Mouse (Mus musculus) CH12.LX (cell line): Measurements from ENCODE around the gene Phc3. TPM values are rescaled to one million over a fixed set of nuclear protein-coding genes. Genes with fewer than 3 reads are reported as not detected.

Source experiments
- DNase-seq: peaks from one replicate; pipeline ENCODE4 v3.0.0-alpha.2; 2013; ENCODE audit errors: extremely low read depth
- H3K27ac ChIP-seq: 2 replicates; pipeline ENCODE4 v1.5.1; 2012; ENCODE audit warnings: low read depth, mild to moderate bottlenecking, control low read depth, moderate library complexity; ENCODE audit not compliant: insufficient read depth
- H3K27me3 ChIP-seq: replicated peaks from 2 replicates; pipeline ENCODE3; 2012; ENCODE audit warnings: inconsistent platforms
- H3K36me3 ChIP-seq, 2 experiments: replicated peaks in 1 of 2; 2 replicates each; pipeline versions ENCODE3 to v1.6.1; 2012; ENCODE audit warnings: inconsistent platforms in 1 of 2, low read length in 1 of 2, mild to moderate bottlenecking in 1 of 2, mixed read lengths in 1 of 2, moderate library complexity in 1 of 2; ENCODE audit not compliant: control insufficient read depth in 1 of 2, insufficient read depth in 1 of 2
- H3K4me1 ChIP-seq, 2 experiments: 2 replicates each; pipeline ENCODE4 v1.6.1; 2012; ENCODE audit warnings: inconsistent platforms in 1 of 2, moderate library complexity in 1 of 2; ENCODE audit not compliant: insufficient read depth in 2 of 2, control insufficient read depth in 1 of 2
- H3K4me2 ChIP-seq: 2 replicates; pipeline ENCODE4 v1.6.1; 2012; ENCODE audit warnings: low read depth, mild to moderate bottlenecking, control low read depth; ENCODE audit not compliant: poor library complexity, insufficient read depth, severe bottlenecking
- H3K4me3 ChIP-seq, 3 experiments: fragments of 150-350 bp in 1 of 3; sonication (generic) in 1 of 3; replicated peaks in 1 of 3; 2 replicates each; pipeline versions ENCODE3 to v1.5.1; 2011 to 2012; ENCODE audit warnings: low read depth in 2 of 3, low read length in 2 of 3, mild to moderate bottlenecking in 2 of 3, moderate library complexity in 2 of 3, control low read depth in 1 of 3, improper control_type of control experiment in 1 of 3, inconsistent platforms in 1 of 3, mixed read lengths in 1 of 3; ENCODE audit not compliant: poor library complexity in 1 of 3
- H3K79me2 ChIP-seq: replicated peaks from 2 replicates; pipeline ENCODE4 v1.6.1; 2012; ENCODE audit warnings: mild to moderate bottlenecking, moderate library complexity; ENCODE audit not compliant: control insufficient read depth, poor library complexity, insufficient read depth, severe bottlenecking; ENCODE audit errors: extremely low read depth
- H3K9ac ChIP-seq: 2 replicates; pipeline ENCODE4 v1.6.1; 2012; ENCODE audit warnings: low read depth, mild to moderate bottlenecking, control low read depth, moderate library complexity; ENCODE audit not compliant: insufficient read depth
- H3K9me3 ChIP-seq: replicated peaks from 2 replicates; pipeline ENCODE3; 2012; ENCODE audit warnings: low read length, inconsistent platforms, mixed read lengths
- BHLHE40 ChIP-seq: IDR thresholded peaks from 2 replicates; pipeline ENCODE4 v1.6.1; 2011; ENCODE audit warnings: mild to moderate bottlenecking, low read depth, low read length, improper control_type of control experiment
- CHD1 ChIP-seq: IDR thresholded peaks from 2 replicates; pipeline ENCODE4 v1.6.1; 2012; ENCODE audit warnings: low read depth, low read length, improper control_type of control experiment, inconsistent platforms
- CHD2 ChIP-seq: IDR thresholded peaks from 2 replicates; pipeline ENCODE4 v1.6.1; 2011; ENCODE audit warnings: low read length, improper control_type of control experiment
- CTCF ChIP-seq, 2 experiments: IDR thresholded peaks in 1 of 2; conservative IDR thresholded peaks in 1 of 2; 2 replicates each; pipeline ENCODE4 v1.5.1; 2011 to 2012; ENCODE audit warnings: low read depth in 2 of 2, low read length in 2 of 2, improper control_type of control experiment in 1 of 2, inconsistent platforms in 1 of 2, mild to moderate bottlenecking in 1 of 2, moderate library complexity in 1 of 2
- E2F4 ChIP-seq: IDR thresholded peaks from 2 replicates; pipeline ENCODE4 v1.6.1; 2011; ENCODE audit warnings: low read depth, low read length, improper control_type of control experiment; ENCODE audit not compliant: insufficient replicate concordance
- ELF1 ChIP-seq: IDR thresholded peaks from 2 replicates; pipeline ENCODE4 v1.6.1; 2014; ENCODE audit warnings: low read depth, mild to moderate bottlenecking, inconsistent platforms, low read length, improper control_type of control experiment
- EP300 ChIP-seq: IDR thresholded peaks from 2 replicates; pipeline ENCODE4 v1.6.1; 2011; ENCODE audit warnings: low read length, improper control_type of control experiment
- ETS1 ChIP-seq: conservative IDR thresholded peaks from 2 replicates; pipeline ENCODE4 v1.6.1; 2012; ENCODE audit warnings: low read depth, mild to moderate bottlenecking, inconsistent platforms, low read length, improper control_type of control experiment, moderate library complexity
- GABPA ChIP-seq: IDR thresholded peaks from 2 replicates; pipeline ENCODE4 v1.6.1; 2012; ENCODE audit warnings: low read depth, low read length, improper control_type of control experiment, inconsistent platforms; ENCODE audit not compliant: insufficient replicate concordance
- HCFC1 ChIP-seq: IDR thresholded peaks from 2 replicates; pipeline ENCODE4 v1.6.1; 2012; ENCODE audit warnings: low read depth, mild to moderate bottlenecking, inconsistent platforms, low read length, improper control_type of control experiment
- IRF4 ChIP-seq: IDR thresholded peaks from 2 replicates; pipeline ENCODE4 v1.6.1; 2014; ENCODE audit warnings: low read depth, mild to moderate bottlenecking, inconsistent platforms, low read length, improper control_type of control experiment
- JUN ChIP-seq: IDR thresholded peaks from 2 replicates; pipeline ENCODE4 v1.6.1; 2011; ENCODE audit warnings: low read depth, mild to moderate bottlenecking, low read length, improper control_type of control experiment, moderate library complexity; ENCODE audit not compliant: insufficient read depth
- JUND ChIP-seq: conservative IDR thresholded peaks from 2 replicates; pipeline ENCODE4 v1.6.1; 2011; ENCODE audit warnings: low read depth, low read length, improper control_type of control experiment
- KAT2A ChIP-seq: IDR thresholded peaks from 2 replicates; pipeline ENCODE4 v1.6.1; 2012; ENCODE audit warnings: low read length, improper control_type of control experiment, inconsistent platforms; ENCODE audit not compliant: insufficient replicate concordance
- MAFK ChIP-seq: IDR thresholded peaks from 2 replicates; pipeline ENCODE4 v1.6.1; 2011; ENCODE audit warnings: low read length, improper control_type of control experiment; ENCODE audit not compliant: insufficient replicate concordance
- MAX ChIP-seq: IDR thresholded peaks from 2 replicates; pipeline ENCODE4 v1.6.1; 2011; ENCODE audit warnings: low read length, improper control_type of control experiment
- MAZ ChIP-seq: IDR thresholded peaks from 2 replicates; pipeline ENCODE4 v1.6.1; 2012; ENCODE audit warnings: low read depth, mild to moderate bottlenecking, inconsistent platforms, low read length, improper control_type of control experiment, moderate library complexity
- MEF2A ChIP-seq: IDR thresholded peaks from 2 replicates; pipeline ENCODE4 v1.6.1; 2014; ENCODE audit warnings: low read depth, mild to moderate bottlenecking, inconsistent platforms, low read length, improper control_type of control experiment, borderline replicate concordance
- MXI1 ChIP-seq: IDR thresholded peaks from 2 replicates; pipeline ENCODE4 v1.6.1; 2011; ENCODE audit warnings: mild to moderate bottlenecking, low read depth, low read length, improper control_type of control experiment
- MYC ChIP-seq: IDR thresholded peaks from 2 replicates; pipeline ENCODE4 v1.6.1; 2011; ENCODE audit warnings: low read depth, mild to moderate bottlenecking, improper control_type of control experiment, low read length
- NELFE ChIP-seq: IDR thresholded peaks from 2 replicates; pipeline ENCODE4 v1.6.1; 2011; ENCODE audit warnings: low read depth, low read length, improper control_type of control experiment
- NRF1 ChIP-seq: IDR thresholded peaks from 2 replicates; pipeline ENCODE4 v1.6.1; 2014; ENCODE audit warnings: low read depth, mild to moderate bottlenecking, inconsistent platforms, low read length, improper control_type of control experiment, moderate library complexity
- PAX5 ChIP-seq: IDR thresholded peaks from 2 replicates; pipeline ENCODE4 v1.6.1; 2012; ENCODE audit warnings: low read length, inconsistent platforms, mixed read lengths
- POLR2A ChIP-seq: IDR thresholded peaks from 2 replicates; pipeline ENCODE4 v1.6.1; 2011; ENCODE audit warnings: low read depth, mild to moderate bottlenecking, improper control_type of control experiment, low read length
- POLR2AphosphoS2 ChIP-seq: IDR thresholded peaks from 2 replicates; pipeline ENCODE4 v1.6.1; 2011; ENCODE audit warnings: low read depth, low read length, improper control_type of control experiment
- RAD21 ChIP-seq: IDR thresholded peaks from 2 replicates; pipeline ENCODE4 v1.6.1; 2011; ENCODE audit warnings: low read depth, mild to moderate bottlenecking, low read length, improper control_type of control experiment, moderate library complexity
- RCOR1 ChIP-seq: conservative IDR thresholded peaks from 2 replicates; pipeline ENCODE4 v1.6.1; 2012; ENCODE audit warnings: low read depth, mild to moderate bottlenecking, inconsistent platforms, low read length, improper control_type of control experiment
- SIN3A ChIP-seq: IDR thresholded peaks from 2 replicates; pipeline ENCODE4 v1.6.1; 2012; ENCODE audit warnings: low read length, improper control_type of control experiment, inconsistent platforms
- SMC3 ChIP-seq: IDR thresholded peaks from 2 replicates; pipeline ENCODE4 v1.6.1; 2011; ENCODE audit warnings: low read depth, low read length, improper control_type of control experiment
- TBP ChIP-seq: conservative IDR thresholded peaks from 2 replicates; pipeline ENCODE4 v1.6.1; 2011; ENCODE audit warnings: low read depth, low read length, improper control_type of control experiment
- TCF12 ChIP-seq: IDR thresholded peaks from 2 replicates; pipeline ENCODE4 v1.6.1; 2014; ENCODE audit warnings: low read depth, mild to moderate bottlenecking, inconsistent platforms, low read length, improper control_type of control experiment
- UBTF ChIP-seq: IDR thresholded peaks from 2 replicates; pipeline ENCODE4 v1.6.1; 2012; ENCODE audit warnings: low read depth, mild to moderate bottlenecking, inconsistent platforms, low read length, improper control_type of control experiment, moderate library complexity
- USF1 ChIP-seq: IDR thresholded peaks from 2 replicates; pipeline ENCODE4 v1.6.1; 2014; ENCODE audit warnings: low read depth, mild to moderate bottlenecking, inconsistent platforms, low read length, improper control_type of control experiment
- USF2 ChIP-seq: conservative IDR thresholded peaks from 2 replicates; pipeline ENCODE4 v1.6.1; 2011; ENCODE audit warnings: low read depth, low read length, improper control_type of control experiment
- ZC3H11A ChIP-seq: IDR thresholded peaks from 2 replicates; pipeline ENCODE4 v1.6.1; 2012; ENCODE audit warnings: low read depth, mild to moderate bottlenecking, inconsistent platforms, low read length, improper control_type of control experiment
- ZKSCAN1 ChIP-seq: IDR thresholded peaks from 2 replicates; pipeline ENCODE4 v1.6.1; 2012; ENCODE audit warnings: low read depth, inconsistent platforms, low read length, improper control_type of control experiment, borderline replicate concordance
- ZMIZ1 ChIP-seq: IDR thresholded peaks from 2 replicates; pipeline ENCODE4 v1.6.1; 2012; ENCODE audit warnings: low read depth, mild to moderate bottlenecking, inconsistent platforms, low read length, improper control_type of control experiment
- ZNF384 ChIP-seq: IDR thresholded peaks from 2 replicates; pipeline ENCODE4 v1.6.1; 2012; ENCODE audit warnings: low read depth, low read length, improper control_type of control experiment, inconsistent platforms
- dilution Hi-C: fragments of 300-500 bp; cut with MboI; formaldehyde crosslinking; loops from 2 replicates; pipeline ENCODE4 v1.14.3; 2020; ENCODE audit warnings: low sequenced_read_pairs; ENCODE audit not compliant: extremely low pct_unique_long_range_greater_than_20kb, extremely low pct_ligation_motif_present
- in situ Hi-C: fragments of 300-500 bp; cut with MboI; formaldehyde crosslinking; loops from 3 replicates; pipeline ENCODE4 v1.14.3; 2019; ENCODE audit warnings: low sequenced_read_pairs, low pct_ligation_motif_present, low pct_unique_long_range_greater_than_20kb, mixed read lengths
- polyA plus RNA-seq: library from polyadenylated mRNA; unstranded; fragments of >175 nt; gene quantifications from 2 replicates; pipeline ENCODE4 v1.2.1, GENCODE M21; 2012; ENCODE audit warnings: low read depth; ENCODE audit not compliant: insufficient read length
- total RNA-seq, 2 experiments: library from RNA; depleted of rRNA; stranded (reverse); fragments of 300-350 nt in 1 of 2; fragments of >200 nt in 1 of 2; gene quantifications; 2 replicates each; pipeline ENCODE4 v1.2.3; 2012 to 2014

The Phc3 gene
- total RNA-seq (2012; rRNA removed) (8.4 and 9.2 TPM in 2 replicates), total RNA-seq (2014; rRNA removed) (8.8 and 10.3 TPM in 2 replicates), polyA plus RNA-seq (10.9 and 13.5 TPM in 2 replicates)

GRCm38 (mm10) chr3:30969104-30969581 lies at the start of gene Phc3:
Gene Phc3, minus strand, starts transcription at chr3:30969415.
- Histone ChIP-seq H3K4me3 (peak within 1 kb of the TSS; percentile 88 to 99 (median 89)), H3K27me3 (no peaks in the 10 kb centered on the region), H3K9me3 (no peaks in the 10 kb centered on the region), H3K36me3 (peaks cover 9 to 23% of the 10 kb centered on the region in 2 experiments), H3K9ac (peak within 1 kb of the TSS; percentile 66), H3K4me2 (peak within 1 kb of the TSS; percentile 98), H3K27ac (peak within 1 kb of the TSS; percentile 40), H3K79me2 (peaks cover 33% of the 10 kb centered on the region), H3K4me1 (peaks cover 5 to 21% of the 10 kb centered on the region in 2 experiments)
- peak; percentile 97 for DNase-seq
- in situ Hi-C loops = loop anchor here (25.0 kb wide), 1 partner anchor 107 kb away; the partner anchor contains the start of gene Gpr160
- dilution Hi-C loops = no loop called here
- TF ChIP-seq ELF1 (peak; percentile 85), TCF12 (peak; percentile 80; the same call in 1 of the 2 replicates), MYC (no peak), ZNF384 (no peak), NRF1 (peak; percentile 88), TBP (peak; percentile 45; the same call in 1 of the 2 replicates), ETS1 (no peak), JUN (no peak), KAT2A (no peak), UBTF (peak; percentile 15; the same call in 1 of the 2 replicates), SIN3A (peak; percentile 80), IRF4 (peak; percentile 21; the same call in 1 of the 2 replicates), RCOR1 (no peak), BHLHE40 (peak; percentile 96), E2F4 (no peak), POLR2A (peak; percentile 87), USF2 (peak; percentile 90), ZKSCAN1 (no peak), POLR2AphosphoS2 (no peak), MXI1 (peak; percentile 60; the same call in 1 of the 2 replicates), NELFE (peak; percentile 82), ZC3H11A (no peak), MAFK (no peak), ZMIZ1 (peak; percentile 80; the same call in 1 of the 2 replicates), RAD21 (no peak), JUND (no peak), GABPA (no peak), MAX (peak; percentile 78), PAX5 (no peak), CHD2 (0 out of 2 replicates have a peak, but pooled peaks have one; percentile 30), HCFC1 (peak; percentile 71), EP300 (no peak), SMC3 (no peak), CHD1 (no peak; the same call in 1 of the 2 replicates), CTCF (conservative IDR thresholded peaks at IDR 0.05 in 1 of 2, IDR thresholded peaks at IDR 0.05 in 1 of 2; ENCODE audit: low read depth in 2 of 2, low read length in 2 of 2) (no peak), MAZ (peak; percentile 93), MEF2A (0 out of 2 replicates have a peak, but pooled peaks have one; percentile 22), USF1 (peak; percentile 96)
